ENCODE assay signal across 23 mouse cellular contexts in the genomic region with DNA sequence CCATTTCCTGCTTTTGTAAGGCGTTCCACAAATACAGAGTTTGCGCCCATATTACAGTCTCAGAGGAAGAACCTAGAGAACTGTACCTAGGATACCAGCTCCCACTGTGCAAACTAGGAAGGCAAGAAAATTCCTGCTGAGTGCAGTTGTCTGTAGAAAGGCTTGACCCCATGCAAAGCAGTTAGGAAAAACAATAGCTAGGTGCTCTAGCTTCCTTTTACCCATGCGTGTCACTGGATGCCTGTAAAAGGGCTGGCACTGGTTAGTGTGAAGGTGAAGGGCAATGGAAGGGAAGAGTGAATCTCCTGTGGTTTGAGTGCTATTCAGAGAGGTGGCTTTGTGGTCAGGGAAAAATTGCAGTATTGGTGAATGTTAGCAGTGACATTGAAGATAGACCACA.
"Had no signal": no experiment of that assay in that cellular context is flagged by ENCODE, and none has a peak within 500 bp of the region (broad histone marks: within the 10 kb centered on the region; RNA-seq: fewer than 3 reads in every experiment).

No protein-coding gene starts in this region.

- H3K4me1 ChIP-seq: limb, embryonic 12.5 days; midbrain, embryonic 12.5 days; midbrain, embryonic 15.5 days; neural tube, embryonic 12.5 days had no signal

- H3K27ac ChIP-seq: kidney, embryonic 15.5 days; limb, embryonic 12.5 days; limb, embryonic 15.5 days; liver, embryonic 14.5 days; macrophage; midbrain, embryonic 12.5 days; midbrain, embryonic 15.5 days; neural tube, embryonic 12.5 days; neural tube, embryonic 15.5 days; stomach, postnatal 0 days had no signal

- H3K27me3 ChIP-seq: kidney, embryonic 15.5 days; limb, embryonic 12.5 days; limb, embryonic 15.5 days; midbrain, embryonic 12.5 days; midbrain, embryonic 15.5 days; neural tube, embryonic 12.5 days; neural tube, embryonic 15.5 days had no signal

- ATAC-seq: liver, postnatal 0 days; lung, postnatal 0 days; midbrain, embryonic 15.5 days had no signal

- H3K4me2 ChIP-seq: kidney, embryonic 15.5 days; limb, embryonic 12.5 days; limb, embryonic 15.5 days; liver, embryonic 11.5 days; lung, embryonic 14.5 days; midbrain, embryonic 12.5 days; midbrain, embryonic 15.5 days; neural tube, embryonic 12.5 days; neural tube, embryonic 15.5 days had no signal

- H3K36me3 ChIP-seq: kidney, embryonic 15.5 days; limb, embryonic 12.5 days; limb, embryonic 15.5 days; midbrain, embryonic 12.5 days; midbrain, embryonic 15.5 days; neural tube, embryonic 12.5 days; neural tube, embryonic 15.5 days had no signal

- DNase-seq: kidney, adult 2 months; kidney, postnatal 10 days; kidney, postnatal 36 days; layer of hippocampus, adult 9-11 months; left cerebral cortex, postnatal 4 days; liver, postnatal 0 days; lung, embryonic 14.5 days; right cerebral cortex, adult 18-20 months; right cerebral cortex, postnatal 14 days; right cerebral cortex, postnatal 4 days; thymus, postnatal 25 days had no signal

- H3K9me3 ChIP-seq: kidney, embryonic 15.5 days; limb, embryonic 12.5 days; limb, embryonic 15.5 days; midbrain, embryonic 12.5 days; midbrain, embryonic 15.5 days; neural tube, embryonic 12.5 days; neural tube, embryonic 15.5 days had no signal

- H3K4me3 ChIP-seq: kidney, embryonic 15.5 days; limb, embryonic 12.5 days; limb, embryonic 15.5 days; midbrain, embryonic 12.5 days; midbrain, embryonic 15.5 days; neural tube, embryonic 12.5 days; neural tube, embryonic 15.5 days had no signal

- H3K9ac ChIP-seq: kidney, embryonic 15.5 days; limb, embryonic 12.5 days; limb, embryonic 15.5 days; liver, embryonic 14.5 days; liver, postnatal 0 days; lung, embryonic 14.5 days; midbrain, embryonic 12.5 days; midbrain, embryonic 15.5 days; neural tube, embryonic 12.5 days; neural tube, embryonic 15.5 days had no signal
